Mouse (Mus musculus) adipocyte (in vitro differentiated cells): ENCODE data around the gene Capzb.

Experiments used
- DNase-seq: peaks from one replicate; pipeline ENCODE4 v3.0.0-alpha.2; 2016; ENCODE audit warnings: low spot score

The Capzb gene

GRCm38 (mm10) chr4:139209130-139209840 lies 16.6 kb downstream of the Capzb start:
- DNase-seq: peak; percentile 39

GRCm38 (mm10) chr4:139211975-139212831 lies 19.5 kb downstream of the Capzb start:
- DNase-seq: no peak

GRCm38 (mm10) chr4:139213086-139213485 lies 20.4 kb downstream of the Capzb start:
- no peak for DNase-seq

GRCm38 (mm10) chr4:139213935-139214371 lies 21.3 kb downstream of the Capzb start:
- peak; percentile 84 for DNase-seq

GRCm38 (mm10) chr4:139216566-139216965 lies 23.9 kb downstream of the Capzb start:
- peak; percentile 45 for DNase-seq

GRCm38 (mm10) chr4:139218539-139218938 lies 25.8 kb downstream of the Capzb start:
- no peak for DNase-seq

- no peak for DNase-seq
Observed at GRCm38 (mm10) chr4:139219656-139220055, 27.0 kb downstream of the Capzb start.

GRCm38 (mm10) chr4:139220978-139221377 lies 28.3 kb downstream of the Capzb start:
- peak; percentile 43 for DNase-seq

GRCm38 (mm10) chr4:139221837-139222236 lies 29.1 kb downstream of the Capzb start:
- DNase-seq: no peak

- DNase-seq: no peak
Observed at GRCm38 (mm10) chr4:139225115-139225514, 32.4 kb downstream of the Capzb start.

- DNase-seq: no peak
Observed at GRCm38 (mm10) chr4:139225944-139226343, 33.2 kb downstream of the Capzb start.

- DNase-seq: no peak
Observed at GRCm38 (mm10) chr4:139226504-139227216, 34.0 kb downstream of the Capzb start.

GRCm38 (mm10) chr4:139227923-139228322 lies 35.2 kb downstream of the Capzb start:
- no peak for DNase-seq

GRCm38 (mm10) chr4:139229271-139229670 lies 36.6 kb downstream of the Capzb start:
- DNase-seq: no peak

- DNase-seq: no peak
Observed at GRCm38 (mm10) chr4:139230376-139231120, 37.8 kb downstream of the Capzb start.

GRCm38 (mm10) chr4:139231163-139231562 lies 38.5 kb downstream of the Capzb start:
- DNase-seq: no peak

GRCm38 (mm10) chr4:139232479-139233145 lies 39.9 kb downstream of the Capzb start:
- peak; percentile 88 for DNase-seq

GRCm38 (mm10) chr4:139233146-139233495 lies 40.4 kb downstream of the Capzb start:
- no peak for DNase-seq

GRCm38 (mm10) chr4:139233755-139234254 lies 41.1 kb downstream of the Capzb start:
- DNase-seq: no peak

GRCm38 (mm10) chr4:139234261-139234660 lies 41.6 kb downstream of the Capzb start:
- no peak for DNase-seq

GRCm38 (mm10) chr4:139235556-139235955 lies 42.9 kb downstream of the Capzb start:
- peak; percentile 58 for DNase-seq
